Mouse (Mus musculus) urinary bladder, postnatal 25 days (tissue): Measurements from ENCODE around the gene Scd4.
A peak's percentile ranks its signal among the peaks of the same experiment; 100 is the strongest.
"Not testable (repeated sequence)": the region's sequence is repeated elsewhere in the genome, so short reads cannot be mapped to it uniquely, and the experiment has no call there.

Experiments
- DNase-seq: peaks from one replicate; pipeline ENCODE4 v3.0.0; 2022; ENCODE audit warnings: low spot score

Gene Scd4

DNA sequence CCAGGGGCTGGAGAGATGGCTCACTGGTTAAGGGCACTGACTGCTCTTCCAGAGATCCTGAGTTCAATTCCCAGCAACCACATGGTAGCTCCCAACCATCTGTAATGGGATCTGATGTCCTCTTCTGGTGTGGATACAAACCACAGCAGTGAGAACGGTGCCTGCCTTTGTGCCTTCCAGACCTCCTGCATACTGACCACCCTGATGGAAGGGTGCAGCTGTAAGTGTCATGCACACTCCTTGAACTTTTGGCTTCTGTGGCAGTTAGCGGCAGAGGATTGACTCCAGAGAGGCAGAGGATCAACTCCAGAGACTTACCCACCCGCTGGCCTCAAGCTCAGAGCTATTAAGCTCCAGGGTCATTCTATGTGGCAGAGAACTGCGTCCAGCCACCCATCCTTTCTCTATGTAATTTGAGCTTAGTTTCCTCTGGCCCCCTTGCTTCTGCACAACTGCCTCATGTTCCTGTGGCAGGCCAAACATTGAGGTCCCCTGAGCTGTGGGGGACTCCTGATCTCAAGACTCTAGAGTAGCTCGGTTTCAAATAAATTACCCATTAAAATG, 16.1 kb upstream of the Scd4 start:
- DNase-seq = no peak

DNA sequence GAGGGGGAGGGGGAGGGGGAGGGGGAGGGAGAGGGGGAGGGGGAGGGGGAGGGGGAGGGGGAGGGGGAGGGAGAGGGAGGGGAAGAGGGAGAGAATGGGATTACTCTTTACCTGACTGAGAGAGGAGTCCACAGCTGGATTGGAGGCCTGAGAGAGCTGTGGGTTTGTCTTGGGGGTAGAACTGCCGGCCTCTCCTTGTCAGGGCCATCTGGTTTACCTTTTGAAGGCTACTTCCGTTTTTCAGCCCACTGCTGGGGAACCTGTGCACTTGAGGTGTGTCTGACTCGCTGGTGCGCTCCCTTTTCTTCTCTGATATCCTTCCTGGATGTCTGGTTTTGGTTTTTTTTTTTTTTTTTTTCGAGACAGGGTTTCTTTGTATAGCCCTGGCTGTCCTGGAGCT, 15.5 kb upstream of the Scd4 start:
- no peak for DNase-seq

DNA sequence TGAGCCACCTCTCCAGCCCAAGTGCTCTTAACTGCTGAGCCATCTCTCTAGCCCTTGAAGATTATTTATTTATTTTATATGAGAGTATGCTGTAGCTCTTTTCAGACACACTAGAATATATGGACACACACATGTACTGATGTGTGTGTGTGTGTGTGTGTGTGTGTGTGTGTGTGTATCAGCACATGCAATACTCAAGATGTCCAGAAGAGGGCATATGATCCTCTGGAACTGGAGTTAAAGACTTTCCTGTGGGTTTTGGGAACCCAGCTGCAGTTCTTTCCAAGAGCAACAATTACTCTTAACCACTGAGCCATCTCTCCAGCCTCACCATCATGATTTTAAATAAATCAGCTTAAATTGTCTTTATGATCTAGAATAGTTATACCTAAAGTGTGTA, 14.3 kb upstream of the Scd4 start:
- no peak for DNase-seq

DNA sequence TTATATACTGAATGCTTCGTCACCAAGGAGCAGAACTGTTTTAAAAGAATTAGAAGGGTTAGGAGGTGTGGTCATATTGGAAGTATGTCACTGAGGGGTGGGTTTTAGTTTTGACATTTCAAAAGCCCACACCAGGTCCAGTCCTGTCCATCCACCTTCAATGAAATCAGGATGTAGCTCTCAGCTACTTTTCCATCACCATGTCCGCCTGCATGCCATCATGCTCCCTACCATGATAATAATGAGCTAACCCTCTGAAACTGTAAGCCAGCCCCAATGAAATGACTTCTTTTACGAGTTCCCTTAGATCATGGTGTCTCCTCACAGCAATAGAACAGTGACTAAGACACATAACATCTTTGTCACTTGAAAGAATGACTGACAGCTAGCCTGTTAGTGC, 12.6 kb upstream of the Scd4 start:
- no peak for DNase-seq

DNA sequence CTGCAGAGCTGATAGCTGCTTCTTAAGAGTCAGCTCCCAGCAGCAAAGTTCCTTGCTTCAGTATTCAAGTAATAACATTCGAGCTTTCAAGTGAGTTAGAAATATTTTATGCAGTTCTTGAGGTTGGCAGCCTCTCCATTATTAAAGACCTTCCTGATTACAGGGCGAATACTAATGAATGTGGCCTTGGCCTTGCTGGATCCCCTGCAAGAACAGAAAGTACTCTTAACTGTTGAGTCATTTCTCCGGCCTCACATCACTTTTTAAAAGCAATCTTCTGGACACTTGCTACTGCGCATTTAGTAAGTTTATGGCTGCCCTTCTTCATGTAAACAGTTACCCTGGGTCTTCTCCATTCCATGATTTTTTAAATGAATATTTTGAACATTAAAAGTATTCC, 11.7 kb upstream of the Scd4 start:
- no peak for DNase-seq

DNA sequence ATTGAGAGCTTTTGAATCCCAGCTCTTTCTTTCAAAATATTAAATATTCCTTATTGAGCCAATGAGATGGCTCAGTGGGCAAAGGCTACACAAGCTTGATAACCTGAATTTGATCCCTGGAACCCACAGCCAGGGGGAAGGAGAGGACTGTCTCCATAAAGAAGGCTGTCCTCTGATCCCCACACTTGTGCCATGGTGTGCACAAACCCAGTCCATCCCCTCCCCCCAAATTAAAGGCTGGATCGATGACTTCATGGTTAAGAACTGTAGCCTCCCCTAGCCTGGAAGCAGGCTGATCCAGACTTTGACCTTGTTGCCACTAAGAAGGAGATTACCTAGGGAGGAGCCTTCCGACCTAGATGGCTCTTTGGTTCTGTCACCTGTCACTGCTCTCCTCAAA, 11.3 kb upstream of the Scd4 start:
- no peak for DNase-seq

DNA sequence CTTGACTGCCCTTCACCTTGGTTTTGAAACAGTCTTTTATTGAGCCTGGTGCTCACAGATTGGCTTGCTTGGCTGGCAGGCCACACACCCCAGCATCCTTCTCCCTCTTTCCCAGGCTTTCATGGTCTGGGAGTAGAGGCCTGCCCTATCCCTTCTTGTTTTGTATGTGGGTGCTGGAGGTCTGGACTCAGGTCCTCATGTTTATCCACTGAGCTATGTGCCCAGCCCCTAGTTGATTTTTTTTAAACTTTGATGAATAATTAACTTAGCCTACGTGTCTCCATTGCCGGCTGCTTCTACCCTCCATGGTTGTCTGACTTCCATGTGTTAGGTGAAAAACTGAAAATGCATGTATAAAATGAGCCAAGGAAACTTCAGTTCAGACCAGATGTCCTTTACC, 3.3 kb upstream of the Scd4 start:
- DNase-seq = no peak

DNA sequence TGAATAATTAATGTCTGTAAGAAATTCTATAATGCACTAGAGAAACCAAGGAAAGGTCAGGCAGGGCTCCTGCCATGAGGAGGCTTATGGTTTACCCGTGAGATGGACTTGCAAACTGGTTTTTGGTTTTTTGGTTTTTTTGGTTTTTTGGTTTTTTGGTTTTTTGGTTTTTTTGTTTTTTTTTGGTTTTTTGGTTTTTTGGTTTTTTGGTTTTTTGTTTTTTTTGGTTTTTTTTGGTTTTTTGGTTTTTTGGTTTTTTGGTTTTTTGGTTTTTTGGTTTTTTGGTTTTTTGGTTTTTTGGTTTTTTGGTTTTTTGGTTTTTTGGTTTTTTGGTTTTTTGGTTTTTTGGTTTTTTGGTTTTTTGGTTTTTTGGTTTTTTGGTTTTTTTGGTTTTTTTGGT, 1.8 kb upstream of the Scd4 start:
- not testable (repeated sequence) for DNase-seq

DNA sequence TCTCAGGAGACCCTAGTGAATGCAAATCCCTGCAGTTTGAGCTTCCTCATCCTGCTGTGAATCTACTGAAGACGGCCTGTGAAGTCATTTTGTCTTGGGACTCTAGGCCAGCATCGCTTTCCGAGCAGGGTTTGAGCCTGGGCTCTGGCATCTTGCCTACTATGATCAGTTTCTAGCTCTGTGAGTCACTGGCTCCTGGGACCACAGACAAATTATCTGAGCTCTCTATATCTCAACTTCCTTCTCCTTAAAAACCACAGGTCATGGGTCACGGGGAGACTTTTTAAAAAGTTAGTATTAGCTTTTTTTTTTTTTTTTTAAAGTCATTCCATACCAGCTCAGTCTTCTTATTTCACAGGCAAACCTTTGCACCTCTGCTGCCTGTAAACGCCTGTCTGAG, 981 bp upstream of the Scd4 start:
- no peak for DNase-seq

DNA sequence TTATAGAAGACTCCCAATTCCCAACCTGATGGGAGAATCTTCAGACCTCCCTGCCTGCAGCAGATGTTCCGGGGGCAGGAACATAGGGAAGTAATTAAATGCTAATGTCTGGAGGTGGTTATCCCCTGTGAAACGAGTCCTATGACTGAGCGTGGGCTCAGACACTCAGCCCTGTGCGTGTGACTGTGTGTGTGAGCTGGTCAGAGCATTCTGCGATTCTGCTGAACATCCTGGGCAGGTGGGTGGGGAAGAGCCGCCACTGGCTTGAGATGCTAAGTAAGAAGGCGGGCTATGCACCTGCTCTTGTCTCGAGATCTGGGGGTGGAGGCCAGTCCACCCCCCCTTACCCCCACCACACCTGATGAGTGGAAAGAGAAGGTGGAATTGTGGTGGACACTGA, 566 bp upstream of the Scd4 start:
- no peak for DNase-seq

DNA sequence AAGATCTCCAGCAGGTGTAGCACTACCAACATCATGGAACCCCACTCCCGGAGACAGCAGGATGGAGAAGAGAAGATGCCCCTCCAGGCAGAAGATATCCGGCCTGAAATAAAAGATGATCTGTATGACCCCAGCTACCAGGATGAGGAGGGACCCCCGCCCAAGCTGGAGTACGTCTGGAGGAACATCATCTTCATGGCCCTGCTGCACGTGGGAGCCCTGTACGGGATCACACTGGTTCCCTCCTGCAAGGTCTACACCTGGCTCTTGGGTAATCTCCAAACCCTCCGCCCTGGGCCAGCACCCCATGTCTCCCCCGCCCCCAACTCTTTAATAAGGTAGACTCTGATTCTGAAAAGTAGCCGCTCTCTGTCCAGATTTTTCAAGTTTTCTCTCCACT, 1.1 kb downstream of the Scd4 start:
- DNase-seq = no peak

DNA sequence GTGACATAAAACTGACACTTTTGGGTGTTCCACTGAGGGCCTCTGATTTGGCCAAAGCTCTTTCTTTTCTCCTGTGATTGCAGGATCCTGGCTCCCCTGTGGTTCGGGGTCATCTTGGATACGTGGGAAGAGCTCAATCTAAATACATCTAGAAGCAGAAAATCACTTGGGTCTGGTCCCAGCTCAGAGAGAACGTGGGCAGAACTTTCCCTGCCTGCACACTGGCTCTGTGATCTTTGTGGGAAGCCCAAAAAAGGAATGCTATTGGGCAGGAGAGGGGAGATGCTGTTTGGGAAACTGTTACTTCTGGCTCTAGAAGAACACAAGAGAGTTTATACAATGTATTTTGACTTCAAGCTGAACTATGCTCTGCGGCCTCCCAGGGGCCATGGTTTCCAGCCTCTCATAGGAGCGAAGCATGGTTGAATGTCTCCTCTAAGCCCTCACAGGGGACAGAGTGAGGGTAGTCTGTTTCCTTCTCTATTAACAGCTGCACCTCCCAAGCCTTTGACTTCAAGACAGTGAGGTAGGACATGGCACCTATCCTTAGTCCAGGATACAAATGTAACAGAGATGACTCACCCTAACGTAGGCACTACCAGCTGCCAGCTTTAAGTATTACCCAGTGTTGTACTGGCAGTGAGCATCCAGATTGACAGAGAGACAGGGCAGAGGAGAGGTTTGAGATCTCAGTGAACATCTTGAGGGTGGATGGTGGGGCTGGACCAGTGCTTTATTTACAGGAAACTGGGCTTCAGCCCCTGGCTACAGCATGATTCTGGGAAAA, 3.2 kb downstream of the Scd4 start:
- no peak for DNase-seq

DNA sequence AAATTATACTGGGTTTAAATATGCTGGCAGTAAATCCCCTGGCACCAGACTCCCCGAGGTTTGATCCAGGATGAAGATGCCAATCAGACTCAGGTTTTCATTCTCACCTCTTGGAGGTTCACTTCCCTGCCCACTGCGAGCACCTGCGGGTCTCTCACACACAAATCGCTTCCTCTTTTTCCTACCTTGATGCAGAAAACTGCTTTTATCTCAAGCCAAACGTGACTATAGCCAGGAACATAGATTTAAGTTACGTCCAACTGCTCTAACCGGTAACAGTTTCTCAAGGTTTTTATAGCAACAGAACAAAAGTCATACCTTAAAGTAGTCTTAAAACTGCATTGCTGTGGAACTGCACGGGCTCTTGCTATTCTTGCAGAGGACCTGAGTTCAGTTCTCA, 16.8 kb downstream of the Scd4 start:
- DNase-seq = no peak

DNA sequence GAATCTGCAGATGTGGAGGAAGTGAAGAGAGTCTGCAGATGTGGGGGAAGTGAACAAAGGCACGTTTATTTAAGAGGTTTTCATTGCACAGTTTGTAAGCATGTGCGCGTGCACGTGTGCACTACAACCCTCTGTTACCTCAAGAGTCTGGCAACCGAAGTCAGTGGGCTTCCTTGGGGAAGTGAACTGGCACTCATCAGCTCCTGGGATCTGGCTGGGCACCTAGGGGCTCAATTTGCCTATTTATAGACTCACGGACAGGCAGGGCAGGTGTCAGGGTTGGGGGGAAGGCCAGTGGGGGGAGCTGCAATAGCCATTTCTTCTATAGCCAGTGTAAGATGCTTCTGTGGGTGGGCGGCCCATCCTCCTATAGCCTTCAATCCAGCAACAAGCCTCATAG, 18.9 kb downstream of the Scd4 start:
- no peak for DNase-seq

DNA sequence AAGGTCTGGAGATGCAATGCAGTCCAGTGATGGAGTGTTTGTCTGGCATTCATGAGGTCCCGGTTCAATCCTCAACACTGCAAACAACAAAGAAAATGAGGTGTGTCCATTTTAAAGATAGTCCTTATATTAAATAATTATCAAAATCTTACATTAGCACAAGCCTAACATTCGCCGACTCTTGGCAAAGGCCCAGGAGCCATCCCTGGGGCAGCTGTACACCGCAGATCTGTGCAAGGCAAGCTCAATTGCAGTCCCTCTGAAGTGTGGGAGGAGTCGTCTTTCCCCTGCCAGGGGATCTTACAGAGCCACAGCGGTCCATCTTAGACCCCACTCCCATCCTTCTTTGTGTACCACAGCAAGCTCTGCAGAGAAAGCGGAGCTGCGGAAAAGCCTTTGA, 25.8 kb downstream of the Scd4 start:
- DNase-seq = no peak

DNA sequence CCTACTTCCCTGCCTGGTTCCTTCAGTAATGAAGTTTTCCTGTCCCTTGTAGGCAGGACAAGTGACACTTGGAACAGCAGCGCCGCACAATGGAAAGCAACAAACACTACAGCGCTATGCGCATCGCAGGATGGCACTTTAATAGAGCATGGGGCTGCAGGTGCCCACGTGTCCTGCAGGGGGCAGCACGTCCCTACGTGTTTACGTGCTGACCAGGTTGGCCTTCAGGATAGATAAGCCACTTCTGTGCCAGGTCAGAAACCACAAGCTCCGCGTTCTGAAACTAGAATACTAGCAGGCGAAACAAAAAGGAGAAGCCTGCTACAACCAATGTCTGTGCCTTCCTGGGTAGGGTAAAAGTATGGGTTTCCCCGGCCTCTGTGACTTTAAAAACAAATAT, 30.6 kb downstream of the Scd4 start:
- peak; percentile 40 for DNase-seq

DNA sequence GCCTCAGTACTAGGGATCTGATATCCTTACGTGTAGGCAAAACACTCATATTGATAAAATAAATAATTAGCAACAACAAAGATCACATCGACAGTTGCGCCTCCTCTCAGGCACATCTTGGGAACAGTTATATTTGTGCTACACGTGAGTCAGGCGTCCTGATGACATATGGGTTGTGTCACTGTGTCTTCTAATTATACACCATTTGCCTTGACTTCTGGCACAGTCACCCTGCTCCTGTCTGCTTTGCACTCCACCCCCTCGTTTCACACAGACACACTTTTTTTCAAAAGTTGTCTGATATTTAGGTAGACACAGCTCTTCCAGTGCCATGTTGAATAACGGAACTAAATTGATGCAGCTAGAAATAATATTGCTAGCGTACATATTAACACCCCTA, 31.1 kb downstream of the Scd4 start:
- no peak for DNase-seq

DNA sequence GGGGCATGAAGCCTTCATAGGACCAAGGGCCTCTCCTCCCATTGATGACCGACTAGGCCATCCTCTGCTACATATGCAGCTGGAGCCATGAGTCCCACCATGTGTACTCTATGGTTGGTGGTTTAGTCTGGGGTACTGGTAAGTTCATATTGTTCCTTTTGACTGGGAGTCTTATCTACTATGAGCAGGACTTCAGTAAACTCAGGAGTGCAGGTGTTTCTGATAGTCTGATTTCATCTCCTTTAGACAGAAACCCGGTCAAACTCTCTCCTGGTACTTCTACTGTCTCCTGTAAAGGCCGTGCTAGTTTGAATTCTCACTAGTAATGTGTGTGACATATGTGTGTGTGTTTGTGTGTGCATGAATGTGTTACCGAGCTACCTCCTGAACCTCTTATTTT, 32.8 kb downstream of the Scd4 start:
- no peak for DNase-seq

DNA sequence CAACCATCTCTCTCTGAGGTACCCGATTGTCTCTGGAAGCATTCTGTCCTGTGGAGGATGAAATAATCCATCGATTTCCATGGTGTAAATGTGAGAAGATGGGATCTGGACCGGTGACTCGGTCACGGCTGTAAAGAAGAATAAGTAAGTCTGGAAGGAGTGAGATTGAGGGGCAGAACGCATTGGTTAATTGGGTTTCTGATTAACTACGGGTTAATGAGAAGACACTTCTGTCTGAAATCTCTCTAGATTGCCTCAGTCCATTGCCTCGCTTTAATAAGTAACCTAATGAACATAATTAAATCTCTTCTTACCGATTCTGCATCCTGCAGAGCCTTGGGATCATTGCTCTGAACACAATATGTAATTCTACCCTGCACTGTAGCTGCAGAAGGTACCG, 34.2 kb downstream of the Scd4 start:
- not testable (repeated sequence) for DNase-seq

DNA sequence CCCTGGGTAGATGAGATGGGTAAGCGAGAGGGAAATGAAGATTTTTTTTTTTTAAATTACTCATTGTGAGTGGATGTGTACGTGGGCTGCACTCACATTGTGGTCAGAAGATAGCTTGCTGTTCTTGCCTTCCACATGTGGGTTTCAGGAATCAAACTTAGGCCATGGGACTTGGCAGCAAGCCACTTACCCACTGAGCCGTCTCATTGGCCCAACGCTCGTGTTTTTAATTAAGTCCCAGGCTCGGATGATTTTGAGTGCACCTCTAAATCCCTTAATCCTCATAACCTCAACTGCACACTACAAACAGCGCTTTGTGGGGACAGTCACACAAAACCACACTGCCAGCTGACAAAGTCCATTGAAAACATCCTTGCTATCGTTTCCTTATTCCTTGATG, 36.5 kb downstream of the Scd4 start:
- DNase-seq = no peak

DNA sequence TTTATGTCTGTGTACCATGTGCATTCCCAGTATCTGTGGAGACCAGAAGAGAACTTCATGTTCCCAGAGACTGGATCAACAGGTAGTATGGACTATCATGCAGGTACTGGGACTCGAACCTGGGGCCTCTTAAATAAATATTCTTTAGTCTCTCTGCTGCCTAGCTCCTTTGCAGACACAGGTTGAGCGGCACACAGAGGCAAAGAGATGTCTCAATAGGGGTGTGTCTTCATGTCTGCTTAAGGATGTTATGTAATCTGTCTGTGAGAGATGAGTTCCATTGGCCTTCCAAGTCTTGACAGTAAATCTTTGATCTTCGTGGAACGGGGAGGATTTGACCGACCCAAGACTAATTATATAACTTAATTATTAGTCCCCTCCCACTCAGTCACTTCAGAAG, 37.3 kb downstream of the Scd4 start:
- DNase-seq = no peak

DNA sequence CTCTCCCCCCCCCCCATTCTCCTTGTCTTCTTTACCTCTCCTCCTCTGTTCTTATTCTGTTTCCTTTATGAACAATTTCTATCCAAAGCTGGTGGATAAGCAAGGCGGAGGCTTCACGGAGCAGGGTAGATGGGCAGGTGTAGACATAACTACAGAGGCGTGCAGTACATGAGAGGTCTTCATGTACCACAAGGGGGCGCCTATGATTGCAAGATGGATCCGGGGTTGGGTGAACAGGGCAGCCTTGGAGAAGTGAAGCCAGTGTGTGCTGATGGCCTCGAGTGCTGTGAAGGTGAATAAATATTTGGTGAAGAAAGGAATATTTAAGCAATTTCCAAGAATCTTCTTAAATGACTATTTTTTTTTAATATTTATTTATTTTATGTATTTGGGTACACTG, 40.1 kb downstream of the Scd4 start:
- DNase-seq = peak; percentile 80

DNA sequence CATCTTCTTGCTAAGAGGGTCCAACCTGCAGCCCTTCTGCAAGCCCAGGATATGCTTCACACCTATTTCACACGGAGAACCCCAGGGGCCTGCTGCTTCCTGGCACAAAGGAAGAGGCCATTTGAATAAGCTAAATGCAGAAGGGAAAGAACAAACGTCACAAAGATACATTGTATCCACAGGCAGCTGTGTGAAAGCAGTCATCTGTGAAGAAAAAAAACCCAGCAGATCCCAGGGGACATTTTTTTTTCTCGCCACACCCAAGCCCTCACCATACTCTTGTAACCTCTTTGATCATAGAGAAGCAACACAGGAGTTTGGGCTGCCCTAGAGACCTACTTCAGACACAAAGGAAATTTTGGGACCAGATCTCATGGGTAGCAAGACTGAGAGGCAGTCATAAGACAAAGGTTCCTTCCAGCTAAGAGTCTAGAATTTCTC, 43.6 kb downstream of the Scd4 start:
- DNase-seq = no peak
